Mouse (Mus musculus) liver, embryonic 11.5 days (tissue): ENCODE data around the gene Krtap17-1. TPM values are rescaled to one million over a fixed set of nuclear protein-coding genes. Genes with fewer than 3 reads are reported as not detected.

Source experiments
- ATAC-seq: fragments of 200-750 bp; cut with Nextera tagmentation; replicated peaks from 2 replicates; pipeline ENCODE4 v1.8.0; 2017; ENCODE audit warnings: moderate number of reproducible peaks, mild to moderate bottlenecking, moderate TSS enrichment, moderate library complexity; ENCODE audit not compliant: low FRiP score
- DNase-seq: peaks from one replicate; pipeline ENCODE4 v3.0.0-alpha.2; 2017; ENCODE audit warnings: low spot score
- H3K27ac ChIP-seq: fragments of 300-500 bp; sonication (generic); 2 replicates; pipeline ENCODE4 v1.5.1; 2014; ENCODE audit warnings: mild to moderate bottlenecking, low read depth, low read length, control low read depth
- H3K27me3 ChIP-seq: fragments of 300-500 bp; sonication (generic); replicated peaks from 2 replicates; pipeline ENCODE4 v1.6.1; 2014; ENCODE audit warnings: low read length, mixed read lengths; ENCODE audit not compliant: control insufficient read depth, insufficient read depth
- H3K36me3 ChIP-seq: fragments of 300-500 bp; sonication (generic); 2 replicates; pipeline ENCODE4 v1.6.1; 2014; ENCODE audit warnings: mild to moderate bottlenecking, low read length, moderate library complexity, mixed read lengths; ENCODE audit not compliant: control insufficient read depth, insufficient read depth
- H3K4me1 ChIP-seq: fragments of 300-500 bp; sonication (generic); replicated peaks from 2 replicates; pipeline ENCODE4 v1.6.1; 2014; ENCODE audit warnings: low read length, mixed read lengths; ENCODE audit not compliant: control insufficient read depth, insufficient read depth
- H3K4me2 ChIP-seq: fragments of 300-500 bp; sonication (generic); 2 replicates; pipeline ENCODE4 v1.6.1; 2014; ENCODE audit warnings: mild to moderate bottlenecking, control low read depth, moderate library complexity
- H3K4me3 ChIP-seq: fragments of 300-500 bp; sonication (generic); 2 replicates; pipeline ENCODE4 v1.5.1; 2014; ENCODE audit warnings: low read depth, low read length, control low read depth
- H3K9ac ChIP-seq: fragments of 300-500 bp; sonication (generic); 2 replicates; pipeline ENCODE4 v1.6.1; 2014; ENCODE audit warnings: low read depth, low read length, control low read depth
- H3K9me3 ChIP-seq: fragments of 300-500 bp; sonication (generic); 2 replicates; pipeline ENCODE4 v1.6.1; 2016; ENCODE audit warnings: low read length, inconsistent platforms, mixed read lengths; ENCODE audit not compliant: control insufficient read depth
- whole genome bisulfite sequencing: fragments of 180-500 bp; shearing (Covaris S2); extraction: QIAGEN DNeasy Blood & Tissue Kit; methylation state at CpG from one replicate; pipeline ENCODE4 v1.1.7; 2014; 5-methylcytosine and 5-hydroxymethylcytosine counted together
- polyA plus RNA-seq: library from polyadenylated mRNA; unstranded; fragments of >200 nt; fragmentation: Nextera tagmentation; extraction: Ambion mirVana; gene quantifications from 2 replicates; pipeline ENCODE4 v1.2.1, GENCODE M21; 2014

The Krtap17-1 gene
- polyA plus RNA-seq, 1 experiment from 2014 or later: not detected

GRCm38 (mm10) chr11:100008336-100008735 lies 14.5 kb upstream of the Krtap17-1 start:
- Histone ChIP-seq H3K27ac (no peak overlapping the region), H3K27me3 (no peaks in the 10 kb centered on the region), H3K4me2 (no peak overlapping the region), H3K9me3 (no peaks in the 10 kb centered on the region), H3K9ac (no peak overlapping the region), H3K4me3 (no peak overlapping the region), H3K4me1 (no peaks in the 10 kb centered on the region), H3K36me3 (no peaks in the 10 kb centered on the region)
- DNase-seq: no peak
- 78% methylated on average over 5 of the region's 5 CpGs for WGBS
- no peak for ATAC-seq

- Histone ChIP-seq H3K4me3 (no peak overlapping the region), H3K27ac (no peak overlapping the region), H3K27me3 (no peaks in the 10 kb centered on the region), H3K36me3 (no peaks in the 10 kb centered on the region), H3K4me1 (no peaks in the 10 kb centered on the region), H3K4me2 (no peak overlapping the region), H3K9ac (no peak overlapping the region), H3K9me3 (no peaks in the 10 kb centered on the region)
- ATAC-seq: no peak
- no peak for DNase-seq
- WGBS: 34% methylated on average over 3 of the region's 3 CpGs
Measured at GRCm38 (mm10) chr11:100006624-100007023, 12.8 kb upstream of the Krtap17-1 start.

GRCm38 (mm10) chr11:100005905-100006304 lies 12.1 kb upstream of the Krtap17-1 start:
- H3K27ac ChIP-seq: no peak overlapping the region
- ATAC-seq: no peak

GRCm38 (mm10) chr11:100004846-100005245 lies 11.1 kb upstream of the Krtap17-1 start:
- no peak overlapping the region for H3K9ac ChIP-seq
- 29% methylated on average over 6 of the region's 6 CpGs for WGBS

More at GRCm38 (mm10) chr11:100005905-100006304, 12.1 kb upstream of the Krtap17-1 start:
- Histone ChIP-seq H3K4me3 (no peak overlapping the region), H3K4me1 (no peaks in the 10 kb centered on the region), H3K36me3 (no peaks in the 10 kb centered on the region), H3K4me2 (no peak overlapping the region), H3K9ac (no peak overlapping the region), H3K9me3 (no peaks in the 10 kb centered on the region), H3K27me3 (no peaks in the 10 kb centered on the region)
- DNase-seq: no peak
- WGBS: 80% methylated on average over 8 of the region's 8 CpGs

GRCm38 (mm10) chr11:99999091-99999490 lies 5.3 kb upstream of the Krtap17-1 start:
- Histone ChIP-seq H3K4me3 (no peak overlapping the region), H3K27me3 (no peaks in the 10 kb centered on the region), H3K4me1 (no peaks in the 10 kb centered on the region), H3K36me3 (no peaks in the 10 kb centered on the region), H3K9ac (no peak overlapping the region), H3K27ac (no peak overlapping the region), H3K9me3 (no peaks in the 10 kb centered on the region), H3K4me2 (no peak overlapping the region)
- DNase-seq (no peak), ATAC-seq (no peak)
- 84% methylated on average over 7 of the region's 7 CpGs for WGBS

More at GRCm38 (mm10) chr11:100004846-100005245, 11.1 kb upstream of the Krtap17-1 start:
- Histone ChIP-seq H3K27ac (no peak overlapping the region), H3K4me1 (no peaks in the 10 kb centered on the region), H3K36me3 (no peaks in the 10 kb centered on the region), H3K4me2 (no peak overlapping the region), H3K9me3 (no peaks in the 10 kb centered on the region), H3K4me3 (no peak overlapping the region), H3K27me3 (no peaks in the 10 kb centered on the region)
- ATAC-seq: no peak
- DNase-seq: no peak

GRCm38 (mm10) chr11:99994384-99994661 lies 529 bp upstream of the Krtap17-1 start:
- ATAC-seq: no peak
- no peaks in the 10 kb centered on the region for H3K4me1 ChIP-seq
- no peaks in the 10 kb centered on the region for H3K27me3 ChIP-seq
- H3K27ac ChIP-seq: no peak overlapping the region
- H3K9ac ChIP-seq: no peak overlapping the region
- no peak overlapping the region for H3K4me3 ChIP-seq
- no peak for DNase-seq
- no peak overlapping the region for H3K4me2 ChIP-seq
- no peaks in the 10 kb centered on the region for H3K36me3 ChIP-seq
- WGBS: 57% methylated on average over 4 of the region's 4 CpGs
- H3K9me3 ChIP-seq: no peaks in the 10 kb centered on the region

- no peaks in the 10 kb centered on the region for H3K36me3 ChIP-seq
- 79% methylated on average over 3 of the region's 3 CpGs for WGBS
- no peaks in the 10 kb centered on the region for H3K9me3 ChIP-seq
- no peaks in the 10 kb centered on the region for H3K27me3 ChIP-seq
- no peak overlapping the region for H3K27ac ChIP-seq
- no peak overlapping the region for H3K4me3 ChIP-seq
- no peak overlapping the region for H3K9ac ChIP-seq
- ATAC-seq: no peak
- no peak overlapping the region for H3K4me2 ChIP-seq
- H3K4me1 ChIP-seq: no peaks in the 10 kb centered on the region
- DNase-seq: no peak
Measured at GRCm38 (mm10) chr11:99990571-99990970, 3.2 kb downstream of the Krtap17-1 start.

GRCm38 (mm10) chr11:99989881-99990405 lies 3.9 kb downstream of the Krtap17-1 start:
- H3K27me3 ChIP-seq: no peaks in the 10 kb centered on the region
- ATAC-seq (no peak), DNase-seq (no peak)

GRCm38 (mm10) chr11:99988530-99988929 lies 5.3 kb downstream of the Krtap17-1 start:
- ATAC-seq (no peak), DNase-seq (no peak)
- no peaks in the 10 kb centered on the region for H3K36me3 ChIP-seq
- H3K4me3 ChIP-seq: no peak overlapping the region
- no peaks in the 10 kb centered on the region for H3K4me1 ChIP-seq
- no peaks in the 10 kb centered on the region for H3K9me3 ChIP-seq
- no peak overlapping the region for H3K4me2 ChIP-seq
- H3K9ac ChIP-seq: no peak overlapping the region
- no peaks in the 10 kb centered on the region for H3K27me3 ChIP-seq
- no peak overlapping the region for H3K27ac ChIP-seq
- 89% methylated on average over 3 of the region's 3 CpGs for WGBS

More at GRCm38 (mm10) chr11:99989881-99990405, 3.9 kb downstream of the Krtap17-1 start:
- H3K27ac ChIP-seq: no peak overlapping the region
- H3K4me2 ChIP-seq: no peak overlapping the region
- WGBS: 71% methylated on average over 6 of the region's 6 CpGs
- H3K36me3 ChIP-seq: no peaks in the 10 kb centered on the region
- H3K9ac ChIP-seq: no peak overlapping the region
- H3K4me1 ChIP-seq: no peaks in the 10 kb centered on the region
- no peaks in the 10 kb centered on the region for H3K9me3 ChIP-seq
- H3K4me3 ChIP-seq: no peak overlapping the region
